Mouse (Mus musculus) right cerebral cortex, postnatal 4 days (tissue): ENCODE data around the gene Zcchc10.
"Not testable (repeated sequence)": the region's sequence is repeated elsewhere in the genome, so short reads cannot be mapped to it uniquely, and the experiment has no call there.

ENCODE experiments used
- DNase-seq: peaks from one replicate; pipeline ENCODE4 v3.0.0-alpha.2; 2022

Gene Zcchc10

GRCm38 (mm10) chr11:53318568-53318967, 5.9 kb upstream of the Zcchc10 start:
- not testable (repeated sequence) for DNase-seq

GRCm38 (mm10) chr11:53319867-53320266, 4.6 kb upstream of the Zcchc10 start:
- not testable (repeated sequence) for DNase-seq

GRCm38 (mm10) chr11:53330325-53330724, 5.8 kb downstream of the Zcchc10 start:
- no peak for DNase-seq

GRCm38 (mm10) chr11:53331121-53331520, 6.6 kb downstream of the Zcchc10 start:
- DNase-seq, result no peak

- DNase-seq, result no peak
Measured at GRCm38 (mm10) chr11:53332076-53332680, 7.7 kb downstream of the Zcchc10 start.

GRCm38 (mm10) chr11:53335505-53336181, 11.2 kb downstream of the Zcchc10 start:
- DNase-seq, result no peak

GRCm38 (mm10) chr11:53336182-53336571, 11.7 kb downstream of the Zcchc10 start:
- no peak for DNase-seq

- no peak for DNase-seq
Measured at GRCm38 (mm10) chr11:53336924-53337323, 12.4 kb downstream of the Zcchc10 start.

- DNase-seq, result no peak
Measured at GRCm38 (mm10) chr11:53337684-53338083, 13.2 kb downstream of the Zcchc10 start.

GRCm38 (mm10) chr11:53341019-53341418, 16.5 kb downstream of the Zcchc10 start:
- DNase-seq, result not testable (repeated sequence)

- DNase-seq, result no peak
Measured at GRCm38 (mm10) chr11:53342711-53343110, 18.2 kb downstream of the Zcchc10 start.

- no peak for DNase-seq
Measured at GRCm38 (mm10) chr11:53345328-53345727, 20.8 kb downstream of the Zcchc10 start.

- DNase-seq, result no peak
Measured at GRCm38 (mm10) chr11:53345738-53346137, 21.3 kb downstream of the Zcchc10 start.

- peak; percentile 83 for DNase-seq
Measured at GRCm38 (mm10) chr11:53350291-53351223, 26.1 kb downstream of the Zcchc10 start, which contains the start of gene Aff4. TSS of gene Aff4 (plus strand) at chr11:53350833.

GRCm38 (mm10) chr11:53351224-53351942, 26.9 kb downstream of the Zcchc10 start:
- DNase-seq, result peak; percentile 68

GRCm38 (mm10) chr11:53351943-53352590, 27.6 kb downstream of the Zcchc10 start:
- no peak for DNase-seq

GRCm38 (mm10) chr11:53358504-53359155, 34.2 kb downstream of the Zcchc10 start:
- DNase-seq, result no peak

- no peak for DNase-seq
Measured at GRCm38 (mm10) chr11:53367032-53367431, 42.6 kb downstream of the Zcchc10 start.

- no peak for DNase-seq
Measured at GRCm38 (mm10) chr11:53378918-53379317, 54.4 kb downstream of the Zcchc10 start.
